Mouse (Mus musculus) frontal cortex, adult (tissue): ENCODE data around the gene Trp73.

Experiments used
- ATAC-seq: cut with Nextera tagmentation; 2 replicates; pipeline ENCODE4 v1.9.2; 2017; ENCODE audit warnings: mild to moderate bottlenecking, moderate library complexity, mixed read lengths; ENCODE audit not compliant: low TSS enrichment

Gene Trp73

DNA sequence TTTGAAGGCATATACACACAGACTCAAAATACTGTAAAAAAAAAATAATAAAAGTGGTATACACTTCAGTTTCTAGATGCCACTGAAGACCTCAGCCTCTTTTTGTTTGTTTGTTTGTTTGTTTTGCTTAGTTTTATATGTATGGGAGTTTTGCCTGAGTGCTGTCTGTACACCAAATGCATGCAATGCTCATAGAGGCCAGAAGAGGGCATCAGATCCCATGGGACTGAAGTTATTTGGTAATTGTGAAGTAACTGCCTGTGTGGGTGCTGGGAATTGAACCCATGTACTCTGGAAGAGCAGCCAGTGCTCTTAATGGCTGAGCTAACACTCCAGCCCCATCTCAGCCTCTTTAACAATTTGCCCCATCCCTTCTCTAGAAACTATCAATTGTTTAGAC is 111.4 kb downstream of the Trp73 start:
- no peak for ATAC-seq

DNA sequence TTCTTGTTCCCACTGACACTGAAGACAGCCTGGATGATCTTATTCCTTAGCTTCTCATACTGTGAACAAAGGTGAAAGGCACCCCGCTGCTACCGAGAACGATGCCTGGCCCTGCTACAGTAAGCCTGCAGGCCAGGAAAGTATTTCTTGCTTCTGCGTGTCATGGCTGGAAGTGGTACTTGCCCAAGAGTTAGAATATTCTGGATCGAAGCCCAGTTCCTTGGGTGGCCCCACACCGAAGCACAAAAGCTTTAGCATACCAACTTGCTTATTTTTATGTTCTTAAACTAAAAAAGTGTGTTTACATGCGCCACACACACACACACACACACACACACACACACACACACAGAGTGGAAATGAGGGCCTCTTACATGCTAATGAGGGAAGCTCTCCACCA is 111.9 kb downstream of the Trp73 start:
- ATAC-seq = no peak

DNA sequence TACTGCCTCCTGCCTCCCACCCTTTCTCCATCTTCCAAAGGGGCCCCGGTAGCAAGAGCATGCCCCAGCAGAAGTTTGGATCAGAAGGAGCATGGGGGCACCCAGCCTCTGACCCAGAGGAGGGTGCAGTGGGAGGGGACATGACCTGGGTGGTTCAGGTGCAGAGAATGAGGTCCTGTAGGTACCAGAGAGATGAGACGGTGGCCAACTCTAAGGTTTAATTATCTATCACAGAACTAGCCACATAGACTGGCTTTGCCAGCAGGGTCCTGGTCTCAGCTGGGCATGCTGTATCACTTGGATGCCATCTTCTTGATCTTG is 113.6 kb downstream of the Trp73 start:
- no peak for ATAC-seq

DNA sequence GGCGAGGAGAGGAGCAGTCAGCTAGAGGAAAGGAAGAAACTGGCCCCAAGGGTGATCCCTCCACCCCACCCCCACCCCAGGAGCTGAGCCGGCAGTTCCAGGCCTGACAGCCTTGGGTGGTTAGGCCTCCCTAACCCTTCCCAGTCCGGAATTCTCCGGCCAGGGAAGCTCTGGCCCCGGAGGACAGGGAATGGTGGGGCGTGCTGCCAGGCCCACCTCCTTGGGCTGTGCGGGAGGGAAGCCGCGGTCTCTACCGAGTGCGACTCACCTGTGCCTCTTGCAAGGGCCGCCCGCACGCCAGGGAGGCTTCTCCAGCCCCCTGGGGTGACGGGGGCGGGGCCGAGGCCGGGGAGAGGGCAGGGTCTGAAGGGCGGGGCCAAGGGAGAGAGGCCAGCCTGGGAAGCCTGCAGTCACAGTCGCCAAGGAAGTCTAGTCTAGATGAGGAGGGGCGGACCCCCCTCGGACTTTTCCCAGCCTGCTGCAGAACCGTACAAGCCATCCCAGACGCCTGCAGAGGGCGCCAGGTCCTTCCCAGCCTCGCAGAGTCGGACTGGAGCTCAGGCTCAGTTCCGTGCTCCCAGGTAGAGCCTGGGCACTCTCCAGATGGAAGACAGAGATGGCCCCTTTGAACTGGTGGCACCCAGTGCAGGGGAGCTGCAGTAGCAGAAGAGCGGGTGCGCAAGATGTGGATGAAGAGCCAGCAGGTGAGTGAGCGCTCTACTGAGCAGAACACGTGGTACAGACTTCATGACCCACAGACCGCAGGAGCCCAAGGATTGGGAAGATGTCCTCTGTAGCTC is 114.2 kb downstream of the Trp73 start, which contains the start of gene Smim1:
TSS of gene Smim1 (minus strand) at position 590 of the 800 bp plus-strand sequence.
- peak; percentile 39; the same call in 1 of the 2 replicates for ATAC-seq

DNA sequence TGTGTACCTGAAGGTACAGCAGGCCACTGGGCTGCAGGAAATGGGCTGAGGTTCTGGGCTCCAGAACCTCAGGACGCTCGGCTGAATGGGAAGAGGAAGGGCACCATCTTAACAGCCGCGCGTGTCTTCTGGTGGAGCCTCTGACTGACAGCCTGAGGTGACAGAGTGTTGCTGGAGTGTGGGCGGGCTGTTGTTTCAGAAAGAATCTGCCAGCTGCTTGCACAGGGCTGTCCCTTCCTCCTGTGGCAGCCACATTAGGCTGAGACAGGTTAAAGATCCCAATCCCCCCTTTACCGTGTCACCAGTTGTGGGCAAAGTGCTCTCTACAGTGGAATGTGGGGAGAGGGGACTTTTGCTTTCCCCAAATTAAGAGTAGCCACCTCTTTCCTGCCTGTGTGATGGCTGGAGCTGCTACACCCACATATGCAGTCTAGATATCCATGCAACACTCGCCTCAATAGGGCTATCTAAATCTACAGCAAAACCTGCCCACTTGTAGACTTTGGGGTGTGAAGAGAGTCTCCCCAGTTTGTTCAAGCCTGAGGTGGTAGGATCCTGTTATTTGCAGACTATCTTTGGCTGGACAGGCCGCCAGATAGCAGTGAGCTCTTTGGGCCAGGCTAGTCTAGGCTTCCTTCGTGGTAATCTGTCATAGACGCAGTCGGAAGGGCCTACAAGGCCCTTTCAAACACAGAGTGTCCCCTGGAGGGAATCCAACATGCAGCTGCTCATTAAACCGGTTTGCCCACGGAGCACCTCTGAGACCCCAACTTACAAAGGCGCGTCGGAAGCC is 115.1 kb downstream of the Trp73 start:
- peak; percentile 51 for ATAC-seq

DNA sequence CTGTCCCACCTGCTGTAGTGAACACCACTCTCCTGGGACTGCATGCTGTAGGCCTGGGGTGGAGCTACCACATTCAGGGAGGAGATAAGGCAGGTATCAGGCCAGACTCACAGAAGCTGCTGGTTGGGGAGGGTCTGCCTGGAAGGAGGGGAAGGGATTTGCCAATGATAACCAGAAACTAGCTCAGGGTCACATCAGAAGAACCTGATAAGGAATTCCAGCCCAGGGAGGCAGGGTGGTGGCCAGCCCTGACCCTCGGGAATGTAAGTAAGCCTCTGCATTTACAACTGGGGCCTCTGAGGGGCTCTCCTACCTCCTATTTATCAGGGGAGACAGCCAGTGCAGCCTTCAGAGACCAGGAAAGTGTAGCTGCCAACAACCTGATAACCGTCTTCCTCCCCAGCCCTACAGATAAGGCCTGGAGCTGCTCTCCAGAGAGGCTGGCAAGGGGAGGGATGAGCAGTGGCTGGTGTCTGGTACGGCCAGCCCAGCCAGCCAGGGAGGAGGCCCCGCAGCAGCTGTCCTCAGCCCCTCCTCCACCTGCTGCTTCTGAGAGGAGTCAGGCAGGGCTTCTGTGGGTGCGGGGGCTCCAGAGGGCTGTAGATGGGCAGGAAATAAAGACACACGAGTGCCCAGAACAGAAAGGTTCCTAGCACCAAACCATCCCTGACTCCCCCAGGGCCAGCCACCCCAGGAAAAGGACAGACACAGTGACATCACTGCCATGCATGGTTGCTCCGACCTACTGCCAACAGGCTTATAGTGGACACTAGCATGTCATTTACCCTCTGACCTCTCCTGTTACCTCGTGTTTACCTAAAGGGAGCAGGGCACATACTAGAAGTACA is 116.0 kb downstream of the Trp73 start:
- ATAC-seq = peak; percentile 21; the same call in 1 of the 2 replicates

DNA sequence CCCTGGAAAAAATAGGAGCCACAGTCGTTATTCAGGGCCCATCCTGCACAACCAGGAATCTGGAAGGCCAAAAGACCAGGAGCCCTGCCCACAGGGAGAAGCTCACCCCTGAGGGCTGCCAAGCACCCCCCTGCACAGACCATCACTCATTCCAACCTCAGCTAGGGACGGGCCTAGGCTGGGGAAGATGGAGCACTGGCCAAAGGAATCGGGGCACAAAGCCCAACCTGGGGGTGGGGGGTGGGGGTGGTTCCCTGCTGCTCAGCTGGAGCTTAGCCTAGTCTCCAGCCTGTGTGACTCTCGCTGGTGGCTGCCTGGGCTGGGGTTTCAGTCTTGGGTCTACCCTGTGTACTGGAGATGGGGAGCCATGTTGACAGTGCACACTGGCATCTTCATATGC is 117.2 kb downstream of the Trp73 start:
- ATAC-seq = no peak

DNA sequence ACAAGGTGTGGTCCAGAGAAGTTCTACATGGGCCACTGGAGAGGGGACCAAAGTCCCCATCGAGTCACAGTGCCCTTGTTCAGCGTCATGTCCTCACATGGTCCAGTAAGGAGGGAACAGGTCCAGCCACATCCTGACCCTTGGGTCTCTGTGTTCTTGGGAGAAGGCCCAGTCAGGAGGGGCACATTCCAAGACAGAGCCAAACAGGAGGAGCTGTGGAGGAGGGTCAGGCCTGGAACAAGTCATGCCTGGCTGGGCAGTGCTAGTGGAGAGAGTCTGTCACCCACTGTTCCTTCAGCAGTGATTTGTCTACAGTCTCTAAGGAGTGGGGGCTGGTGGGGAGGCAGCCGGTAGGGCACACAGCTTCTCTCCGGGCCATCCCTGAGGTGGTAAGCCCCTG is 117.6 kb downstream of the Trp73 start:
- no peak for ATAC-seq

DNA sequence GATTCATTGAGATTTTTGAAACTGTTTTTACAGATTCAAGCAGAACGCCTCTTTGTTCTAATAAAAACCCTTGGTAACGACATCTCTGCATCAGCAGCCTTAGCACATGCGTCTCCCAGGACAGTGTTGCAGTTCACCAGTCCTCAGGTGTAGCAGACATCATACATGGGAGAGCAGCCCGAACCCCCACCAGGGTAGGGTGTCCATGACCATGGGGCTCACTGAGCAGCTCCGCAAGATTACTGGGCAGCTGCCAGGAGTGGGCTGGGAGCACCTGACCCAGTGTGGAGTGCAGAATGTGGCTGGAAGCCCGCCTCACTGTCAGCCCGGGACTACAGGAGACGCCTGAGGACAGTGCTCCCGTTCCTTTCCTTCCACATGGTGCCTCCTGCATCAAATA is 118.6 kb downstream of the Trp73 start:
- ATAC-seq = no peak

DNA sequence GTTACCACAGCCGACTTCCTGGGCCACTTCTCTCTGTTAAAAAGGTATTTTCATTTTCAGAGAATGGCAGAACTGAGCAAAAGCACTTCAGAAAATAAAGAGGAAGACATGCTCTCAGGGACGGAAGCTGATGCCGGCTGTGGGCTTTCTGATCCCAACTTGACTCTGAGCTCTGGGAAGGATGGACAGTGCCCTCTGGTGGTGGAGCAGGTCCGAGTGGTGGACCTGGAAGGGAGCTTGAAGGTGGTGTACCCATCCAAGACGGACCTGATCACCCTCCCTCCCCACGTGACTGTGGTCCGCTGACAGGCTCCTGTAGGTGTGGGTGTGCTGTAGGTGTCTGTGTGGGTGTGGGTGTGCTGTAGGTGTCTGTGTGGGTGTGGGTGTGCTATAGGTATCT is 120.4 kb downstream of the Trp73 start:
- 0 out of 2 replicates have a peak, but pooled peaks have one; percentile 24 for ATAC-seq

DNA sequence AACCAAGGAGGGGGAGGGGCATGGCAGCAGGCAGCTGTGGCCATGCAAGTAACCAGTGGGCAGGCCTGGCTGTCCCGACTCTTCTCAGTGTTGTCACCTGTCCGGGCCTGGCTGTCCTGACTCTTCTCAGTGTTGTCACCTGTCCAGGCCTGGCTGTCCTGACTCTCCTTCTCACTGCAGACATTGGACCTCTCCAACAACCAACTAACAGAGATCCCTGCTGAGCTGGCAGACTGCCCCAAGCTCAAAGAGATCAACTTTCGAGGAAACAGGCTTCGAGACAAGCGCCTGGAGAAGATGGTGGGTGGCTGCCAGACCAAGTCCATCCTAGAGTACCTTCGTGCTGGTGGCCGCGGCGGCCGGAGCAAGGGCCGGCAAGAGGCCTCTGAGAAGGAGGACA is 124.5 kb downstream of the Trp73 start:
- no peak for ATAC-seq

DNA sequence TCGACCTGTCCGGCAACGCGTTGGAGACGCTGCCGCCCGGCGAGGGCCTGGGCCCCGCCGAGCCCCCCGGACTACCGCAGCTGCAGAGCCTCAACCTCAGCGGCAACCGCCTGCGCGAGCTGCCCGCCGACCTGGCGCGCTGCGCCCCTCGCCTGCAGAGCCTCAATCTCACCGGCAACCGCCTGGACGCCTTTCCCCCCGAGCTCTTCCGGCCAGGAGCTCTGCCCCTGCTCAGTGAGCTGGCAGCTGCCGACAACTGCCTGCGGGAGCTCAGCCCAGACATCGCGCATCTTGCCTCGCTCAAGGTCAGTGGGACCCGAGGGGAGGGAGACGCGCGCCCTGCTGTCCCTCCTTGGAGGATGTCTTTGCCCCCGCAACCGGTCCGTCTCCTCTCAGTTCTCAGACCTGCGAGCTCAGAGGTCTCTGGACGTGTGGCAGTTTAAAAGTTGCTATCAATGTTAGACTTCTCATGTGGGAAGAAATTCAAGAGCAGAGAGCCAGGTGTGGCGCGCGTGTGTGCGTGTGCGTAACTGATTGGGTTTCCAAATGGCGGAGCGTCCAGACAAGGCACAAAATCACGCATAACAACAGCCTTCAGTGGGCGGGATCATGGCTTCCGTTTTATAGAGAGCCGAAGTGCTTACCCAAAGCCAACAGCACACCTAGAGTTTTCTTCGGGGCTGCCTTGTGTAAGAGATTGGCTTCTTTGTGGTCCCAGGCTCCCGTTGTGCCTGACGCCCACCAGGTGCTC is 127.7 kb downstream of the Trp73 start:
- no peak for ATAC-seq

DNA sequence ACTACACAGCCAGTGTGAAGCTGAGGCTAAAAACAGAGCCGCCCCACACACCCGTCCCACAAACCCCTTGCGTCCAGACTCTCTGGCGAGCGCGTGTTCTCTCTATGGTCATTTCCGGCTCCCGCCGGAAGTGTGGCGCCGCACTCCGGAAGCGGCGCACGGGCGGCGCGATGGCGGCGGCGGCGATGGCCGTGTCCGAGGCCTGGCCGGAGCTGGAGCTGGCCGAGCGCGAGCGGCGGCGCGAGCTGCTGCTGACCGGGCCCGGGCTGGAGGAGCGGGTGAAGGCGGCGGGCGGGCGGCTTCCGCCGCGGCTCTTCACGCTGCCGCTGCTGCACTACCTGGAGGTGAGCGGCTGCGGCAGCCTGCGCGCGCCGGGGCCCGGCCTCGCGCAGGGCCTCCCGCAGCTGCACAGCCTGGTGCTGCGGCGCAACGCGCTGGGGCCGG is 128.3 kb downstream of the Trp73 start, which contains the start of gene Lrrc47:
TSS of gene Lrrc47 (plus strand) at position 86 of the 444 bp plus-strand sequence.
- ATAC-seq = peak; percentile 93

DNA sequence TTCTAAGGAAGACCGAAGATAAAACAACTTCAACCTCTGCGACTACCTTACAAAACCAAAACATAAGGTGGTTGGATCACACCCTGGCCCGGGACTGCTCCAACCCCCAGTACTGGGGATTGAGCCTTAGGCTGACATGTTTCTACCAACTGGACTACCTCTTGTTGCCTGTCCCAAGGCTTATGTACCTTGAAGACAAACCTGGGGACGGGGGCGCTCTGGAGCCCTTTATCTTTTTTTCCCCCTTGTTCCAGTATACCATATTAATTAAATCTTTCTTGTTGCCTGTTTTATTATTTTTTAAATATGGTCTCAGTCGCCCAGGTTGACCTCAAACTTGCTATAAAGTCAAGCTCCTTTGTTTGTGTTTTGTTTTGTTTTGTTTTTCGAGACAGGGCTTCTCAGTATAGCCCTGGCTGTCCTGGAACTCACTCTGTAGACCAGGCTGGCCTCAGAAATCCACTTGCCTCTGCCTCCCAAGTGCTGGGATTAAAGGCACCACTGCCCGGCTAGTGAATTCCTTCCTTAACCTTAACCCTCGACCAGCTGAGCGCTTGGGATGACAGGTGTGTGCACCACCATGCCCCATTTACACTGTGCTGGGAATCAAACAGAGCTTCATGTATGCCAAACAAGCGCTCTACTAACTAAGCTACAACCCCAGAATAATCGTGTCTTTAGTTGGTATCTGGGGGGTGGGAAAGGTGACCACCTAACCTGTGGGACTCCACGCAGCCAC is 128.9 kb downstream of the Trp73 start:
- peak; percentile 18; the same call in 1 of the 2 replicates for ATAC-seq

DNA sequence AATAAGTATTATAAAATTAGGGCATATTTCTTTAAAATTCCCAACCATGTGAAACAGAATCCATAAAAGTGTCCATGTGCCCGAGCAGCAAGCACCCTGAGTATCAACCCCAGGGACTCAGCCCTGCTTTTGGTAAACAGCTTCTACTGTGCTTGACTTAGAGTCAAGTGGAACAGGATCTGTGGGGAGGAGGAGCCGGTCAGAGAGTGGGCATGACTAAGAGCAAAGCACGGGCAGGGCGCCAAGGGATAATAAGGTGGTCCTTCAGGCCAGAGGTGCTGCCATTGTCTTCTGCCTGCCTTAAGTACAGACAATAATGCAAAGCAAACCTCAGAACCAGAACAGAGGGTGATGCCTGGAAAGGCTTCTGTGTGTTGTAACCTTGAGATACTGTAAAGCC is 132.2 kb downstream of the Trp73 start:
- no peak for ATAC-seq

DNA sequence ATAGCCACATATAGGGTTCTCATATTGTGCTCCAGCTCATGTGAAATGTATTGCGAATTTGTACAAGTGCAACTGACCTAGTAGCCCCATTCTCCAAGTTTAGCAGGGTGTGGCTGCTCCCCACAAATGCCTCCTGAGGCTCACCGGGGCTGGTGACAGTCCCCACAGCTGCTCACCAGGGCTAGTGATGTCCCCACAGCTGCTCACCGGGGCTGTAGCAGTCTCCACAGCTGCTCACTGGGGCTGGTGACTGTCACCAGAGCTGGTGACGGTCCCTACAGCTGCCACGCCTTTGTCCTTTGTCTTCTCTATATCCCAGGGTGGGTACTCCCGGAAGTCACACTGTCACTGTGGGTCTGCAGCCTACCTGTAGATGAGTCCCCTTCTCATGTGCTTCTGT is 133.7 kb downstream of the Trp73 start:
- ATAC-seq = no peak
